Mouse (Mus musculus): Measurements from ENCODE around the gene Prok1.

Prok1 gene

GRCm38 (mm10) chr3:107238051-107238450 lies 1.5 kb downstream of the Prok1 start:
- DNase-seq (ENCODE audit: low read depth), result no peak

GRCm38 (mm10) chr3:107233945-107234344 lies 5.6 kb downstream of the Prok1 start:
- no peak for DNase-seq (ENCODE audit: low read depth)

- DNase-seq (ENCODE audit: low read depth), result peak; percentile 99
These were observed 6.1 kb downstream of the Prok1 start for GRCm38 (mm10) chr3:107233351-107233813.

GRCm38 (mm10) chr3:107231202-107231601 lies 8.3 kb downstream of the Prok1 start:
- no peak for DNase-seq (ENCODE audit: low read depth)

DNA sequence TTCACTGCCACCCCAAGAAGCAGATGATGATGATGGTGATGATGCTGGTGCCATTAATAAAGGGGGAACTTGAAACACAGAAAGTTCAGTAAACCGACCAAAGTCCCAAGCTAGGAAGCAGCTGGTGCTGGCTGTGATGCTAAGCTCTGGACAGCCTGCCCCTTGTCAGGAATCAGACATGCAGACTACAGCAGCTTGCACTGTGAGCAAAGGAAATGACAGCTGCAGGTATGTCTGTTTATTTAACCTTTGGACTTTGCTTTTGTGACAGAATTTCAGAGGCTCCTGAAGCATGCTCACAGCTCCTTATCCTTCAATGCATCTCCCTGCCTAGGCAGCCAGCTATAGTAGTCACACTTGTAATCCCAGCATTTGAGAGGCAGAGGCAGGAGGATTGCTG lies 9.0 kb downstream of the Prok1 start, which contains the start of gene A630076J17Rik:
A630076J17Rik (plus strand) TSS at position 88 of the 400 bp plus-strand sequence.
- no peak for DNase-seq (ENCODE audit: low read depth)

- no peak for DNase-seq (ENCODE audit: low read depth)
These were observed 9.7 kb downstream of the Prok1 start for GRCm38 (mm10) chr3:107229822-107230221.

GRCm38 (mm10) chr3:107229221-107229620 lies 10.3 kb downstream of the Prok1 start:
- DNase-seq (ENCODE audit: low read depth), result no peak

GRCm38 (mm10) chr3:107225820-107226219 lies 13.7 kb downstream of the Prok1 start:
- no peak for DNase-seq (ENCODE audit: low read depth)

- DNase-seq (ENCODE audit: low read depth), result no peak
These were observed 16.3 kb downstream of the Prok1 start for GRCm38 (mm10) chr3:107223230-107223629.

DNA sequence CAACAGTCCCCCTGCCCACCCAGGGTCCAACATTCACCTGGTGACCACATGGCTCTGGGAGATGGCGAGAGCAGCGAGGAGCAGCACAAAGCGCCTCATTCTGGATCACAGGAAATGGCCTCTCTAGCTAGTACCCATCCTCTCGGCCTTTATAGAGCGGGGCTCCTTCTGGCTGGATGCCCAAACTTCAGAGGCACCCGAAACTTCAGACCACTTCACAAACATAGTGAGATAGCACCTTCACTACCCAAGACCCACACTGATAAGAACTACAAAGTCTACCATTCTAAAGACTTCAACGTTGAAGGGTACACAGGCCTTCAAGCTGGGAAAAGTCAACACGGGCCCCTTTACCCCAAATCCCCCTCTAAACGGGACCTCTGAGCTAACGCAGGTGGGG lies 17.9 kb downstream of the Prok1 start, which contains the start of gene Cym:
Cym (minus strand) TSS at position 125 of the 400 bp plus-strand sequence.
- no peak for DNase-seq (ENCODE audit: low read depth)

GRCm38 (mm10) chr3:107218572-107218971 lies 20.9 kb downstream of the Prok1 start:
- DNase-seq (ENCODE audit: low read depth), result no peak

DNA sequence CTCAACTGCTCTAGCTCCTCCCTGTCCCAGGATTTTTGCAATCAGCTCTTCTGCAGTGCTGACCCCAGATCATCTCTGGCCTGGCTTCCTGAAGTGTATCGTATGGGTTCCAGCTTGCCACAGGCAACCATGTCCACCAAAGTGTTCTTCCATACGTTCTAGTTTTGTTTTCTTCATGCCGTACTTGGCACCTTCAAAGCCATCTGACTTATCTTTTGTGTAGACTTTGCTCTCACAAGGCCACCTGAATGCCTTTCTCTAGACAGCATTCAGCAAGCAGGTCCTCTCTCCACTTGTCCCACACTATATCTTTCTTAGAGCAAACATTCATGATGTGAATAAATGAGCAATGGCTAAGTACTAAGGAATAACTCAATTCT lies 22.4 kb downstream of the Prok1 start:
- DNase-seq (ENCODE audit: low read depth), result no peak

DNA sequence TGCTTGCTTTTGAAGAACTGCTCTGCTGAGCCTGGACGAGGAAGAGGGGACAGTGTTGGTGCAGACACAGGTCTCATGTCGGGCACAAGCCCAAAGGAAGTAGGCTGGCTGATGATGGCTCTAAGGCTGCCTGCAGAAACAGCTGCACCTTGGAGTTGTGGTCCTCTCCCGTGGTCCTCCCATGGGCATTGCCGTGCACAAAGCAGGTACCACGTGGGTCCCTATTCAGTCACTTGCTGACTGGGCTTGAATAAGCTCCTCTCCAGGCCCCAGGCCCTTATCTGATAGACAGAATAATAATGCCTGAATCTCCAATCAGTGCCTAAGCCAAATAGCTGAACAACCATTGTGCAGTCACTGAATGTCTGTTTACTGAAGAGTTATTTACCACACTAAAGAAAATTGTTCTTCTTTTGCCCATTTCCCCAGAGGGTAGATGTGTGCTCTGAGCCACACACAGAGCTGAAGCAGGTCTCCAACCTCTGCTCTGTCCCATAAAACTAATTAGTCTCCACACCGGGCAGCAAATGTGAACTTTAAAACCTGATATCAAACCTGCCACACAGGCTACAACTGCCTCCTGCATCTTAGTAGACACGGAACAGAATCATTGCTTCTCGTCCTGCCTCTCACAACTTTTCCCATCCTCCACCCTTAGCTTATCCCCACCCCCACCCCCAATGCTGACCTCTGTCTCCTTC lies 23.0 kb downstream of the Prok1 start:
- no peak for DNase-seq (ENCODE audit: low read depth)

GRCm38 (mm10) chr3:107214606-107215005 lies 24.9 kb downstream of the Prok1 start:
- DNase-seq (ENCODE audit: low read depth), result no peak

- no peak for DNase-seq (ENCODE audit: low read depth)
These were observed 31.8 kb downstream of the Prok1 start for GRCm38 (mm10) chr3:107207625-107208253.

DNA sequence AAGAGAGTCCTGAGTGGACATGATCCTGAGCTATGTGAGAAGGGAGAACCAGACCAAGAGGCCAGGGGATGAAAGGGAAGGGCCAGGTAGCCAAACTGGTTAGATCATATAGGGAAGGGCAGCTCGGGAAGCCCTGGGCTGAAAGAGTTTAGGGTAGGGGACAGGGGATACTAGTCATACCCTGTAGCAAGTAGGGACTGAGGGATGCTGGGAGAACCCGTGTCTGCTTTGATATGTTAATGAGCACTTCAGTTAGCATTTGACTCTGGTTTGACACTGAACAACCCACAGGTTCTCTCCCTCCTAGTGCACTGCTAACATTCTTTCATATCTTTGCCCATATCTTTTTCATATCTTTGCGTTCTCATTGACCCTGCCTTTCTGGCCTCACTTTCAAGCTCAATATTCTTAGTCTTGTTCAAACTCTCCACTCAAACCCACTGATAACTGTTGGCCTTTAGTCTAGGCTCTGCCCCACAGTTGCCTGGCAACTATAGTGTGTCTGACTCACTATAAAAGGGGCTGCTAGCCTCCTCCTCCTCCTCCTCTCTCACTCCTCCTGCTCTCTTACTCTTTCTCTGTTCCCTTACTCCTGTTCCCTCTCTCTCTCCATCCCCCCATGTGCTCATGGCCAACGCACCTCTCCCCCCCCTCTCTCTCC lies 32.9 kb downstream of the Prok1 start:
- peak; percentile 54 for DNase-seq (ENCODE audit: low read depth)

DNA sequence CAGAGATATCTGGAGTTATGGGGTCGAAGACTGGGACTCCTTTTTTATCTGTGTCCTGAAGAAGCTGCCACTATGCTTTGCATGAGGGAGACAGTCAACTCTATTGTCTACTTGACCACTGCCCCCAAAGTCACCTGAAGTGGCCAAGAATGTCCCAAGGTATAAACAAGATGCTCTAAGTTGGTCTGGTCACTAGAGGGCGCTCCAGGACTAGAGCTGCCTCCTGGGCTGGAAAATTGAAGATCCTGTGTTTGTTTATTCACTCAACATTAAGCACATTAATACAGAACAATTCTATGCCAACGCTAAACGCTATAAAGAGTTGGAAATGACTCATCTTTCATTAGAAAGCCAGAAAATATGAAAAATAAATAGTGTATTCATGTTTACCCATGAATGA lies 33.5 kb downstream of the Prok1 start:
- peak; percentile 92 for DNase-seq (ENCODE audit: low read depth)

- no peak for DNase-seq (ENCODE audit: low read depth)
These were observed 34.3 kb downstream of the Prok1 start for GRCm38 (mm10) chr3:107205170-107205569.

DNA sequence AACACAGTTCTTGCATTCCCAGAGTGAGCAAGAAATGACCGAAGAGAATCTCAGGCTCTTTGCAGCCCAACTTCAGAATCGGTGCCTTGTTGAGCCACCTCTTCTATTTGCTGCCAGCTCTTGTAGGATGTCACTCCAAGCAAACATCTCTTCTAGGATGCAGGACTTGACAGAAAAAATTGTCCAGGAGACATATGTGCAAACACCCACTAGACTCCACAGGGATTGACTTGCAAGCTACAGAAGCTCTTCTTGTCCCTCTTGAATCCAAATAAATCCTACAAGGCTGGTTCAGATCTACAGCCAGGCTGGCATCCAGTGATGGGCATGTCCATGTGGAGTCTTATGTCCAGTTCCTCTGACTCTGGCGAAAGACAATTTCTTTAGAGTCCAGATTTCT lies 35.1 kb downstream of the Prok1 start:
- no peak for DNase-seq (ENCODE audit: low read depth)

DNA sequence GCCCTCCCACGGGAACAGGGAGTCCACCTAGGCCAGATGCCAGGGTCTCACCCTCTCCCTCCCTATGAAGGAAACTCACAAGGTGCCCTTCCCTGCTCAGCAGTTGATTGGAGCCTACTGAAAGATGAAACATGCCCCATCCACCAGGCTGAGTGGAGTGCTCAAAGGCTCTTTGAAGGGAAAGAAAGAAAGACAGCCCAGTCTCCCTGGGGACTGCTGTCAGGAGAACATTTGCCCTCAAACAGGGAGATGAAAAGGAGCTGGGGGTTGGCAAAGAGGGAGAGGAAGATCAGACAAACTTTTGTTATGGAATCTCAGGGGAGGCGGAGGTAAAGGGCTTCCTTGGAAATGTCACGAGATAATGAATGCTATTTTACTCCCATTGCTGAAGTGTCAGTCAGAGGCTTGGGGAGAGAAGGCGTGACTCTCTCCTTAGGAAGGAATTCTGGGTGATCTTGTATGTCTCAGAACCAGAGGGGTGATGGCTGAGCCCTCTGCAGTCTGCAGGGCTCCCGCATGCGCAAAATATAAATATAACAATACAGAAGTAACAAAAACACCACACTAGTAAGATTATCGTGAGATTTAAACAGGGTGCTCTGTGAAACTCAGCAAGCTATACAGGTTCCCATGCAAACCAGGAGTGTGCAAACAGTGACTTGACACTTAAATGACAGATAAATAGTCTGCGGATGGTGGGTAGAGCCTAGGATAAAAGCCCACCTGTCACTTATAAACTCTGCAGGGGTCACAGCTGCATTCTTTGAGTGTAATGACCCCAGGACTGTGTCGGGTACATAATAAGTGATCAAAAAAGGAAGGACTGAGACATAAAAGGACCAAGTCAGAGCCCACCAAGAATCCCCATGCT lies 38.0 kb downstream of the Prok1 start:
- DNase-seq (ENCODE audit: low read depth), result no peak

DNA sequence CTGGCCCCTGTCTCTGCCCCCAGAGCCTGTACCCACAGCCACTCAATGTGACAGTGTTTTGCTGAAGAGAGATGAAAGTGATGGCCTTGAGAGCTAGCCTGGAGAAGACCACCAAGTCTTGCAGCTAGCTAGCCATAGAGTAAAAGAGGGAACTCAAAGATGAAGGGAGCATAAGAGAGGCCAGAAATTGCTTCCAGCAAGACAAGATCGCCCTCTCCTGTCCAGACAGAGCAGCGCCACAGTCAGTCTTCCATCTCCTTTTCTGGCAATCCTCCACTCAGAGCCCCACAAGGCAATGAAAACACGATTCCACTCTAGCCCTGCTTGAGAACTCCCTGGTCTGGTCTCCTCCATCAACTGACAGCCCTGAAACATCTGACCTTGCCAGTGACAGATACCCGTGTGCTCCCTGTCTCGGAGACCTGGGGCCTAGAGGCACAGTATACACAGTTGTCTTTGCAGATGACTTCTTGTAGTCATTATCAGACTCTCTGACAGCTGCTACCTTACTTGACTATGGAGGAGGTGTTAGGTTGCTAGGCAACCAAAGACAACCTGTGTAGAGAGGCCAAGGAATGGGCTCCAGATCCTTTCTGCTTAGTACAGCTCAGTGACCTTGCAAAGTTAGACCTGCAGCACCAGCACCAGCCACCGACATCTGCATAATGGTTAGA lies 51.1 kb downstream of the Prok1 start:
- peak; percentile 73 for DNase-seq (ENCODE audit: low read depth)

Data from induced T-regulatory cell, adult 2 months (primary cell).